ENCODE assay signal across 9 mouse cellular contexts in the genomic region with DNA sequence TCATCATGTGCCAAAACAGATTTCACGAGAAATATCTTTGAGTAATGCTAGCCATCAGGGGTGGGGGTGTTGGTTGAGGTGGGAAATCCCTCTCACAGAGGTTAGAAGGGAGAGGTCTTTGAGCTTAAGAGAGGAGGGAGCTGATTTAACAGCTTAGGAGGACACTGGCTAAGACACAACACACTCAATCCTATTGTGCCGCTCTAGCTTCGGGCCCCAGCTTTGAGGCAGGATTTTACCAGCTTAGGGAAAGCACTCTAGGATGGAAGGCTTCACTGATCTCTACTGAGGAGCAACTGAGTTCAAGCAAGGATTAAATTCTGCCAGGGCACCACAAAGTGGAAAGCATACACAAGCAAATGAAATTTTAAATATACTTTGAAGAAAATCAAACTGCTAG. TPM values are rescaled to one million over a fixed set of nuclear protein-coding genes. Genes with fewer than 3 reads are reported as not detected.
DNase-seq lines count a peak whose midpoint lies in the region; ATAC-seq lines count a peak whose summit lies in the region.
"Had no signal": no experiment of that assay in that cellular context is flagged by ENCODE, and none has a peak within 500 bp of the region (broad histone marks: within the 10 kb centered on the region; RNA-seq: fewer than 3 reads in every experiment).

No protein-coding gene starts in this region.

- H3K9me3 ChIP-seq in kidney, embryonic 14.5 days (ENCODE audit: control insufficient read depth, low read length), result no peaks in the 10 kb centered on the region
- no peaks in the 10 kb centered on the region for H3K9me3 ChIP-seq in embryonic facial prominence, embryonic 14.5 days (ENCODE audit: control insufficient read depth, low read length)
- H3K9me3 ChIP-seq in limb, embryonic 10.5 days (replicated peaks), result no peaks in the 10 kb centered on the region
- H3K9me3 ChIP-seq in neural tube, embryonic 13.5 days, result no peaks in the 10 kb centered on the region

- peak overlapping the region; percentile 1; the same call in 1 of the 2 replicates for H3K4me3 ChIP-seq in kidney, embryonic 14.5 days (ENCODE audit: low read length)
- peak overlapping the region; percentile 0; the same call in 1 of the 2 replicates for H3K4me3 ChIP-seq in embryonic facial prominence, embryonic 14.5 days (ENCODE audit: low read depth, low read length)
- H3K4me3 ChIP-seq in limb, embryonic 10.5 days, result peak overlapping the region; percentile 72; the same call in 1 of the 2 replicates
- peak overlapping the region; percentile 9; the same call in 1 of the 2 replicates for H3K4me3 ChIP-seq in neural tube, embryonic 13.5 days

- peak overlapping the region; percentile 7 for H3K9ac ChIP-seq in kidney, embryonic 14.5 days (ENCODE audit: low read depth, low read length)
- H3K9ac ChIP-seq in embryonic facial prominence, embryonic 14.5 days (ENCODE audit: low read depth, low read length), result peak overlapping the region; percentile 15; the same call in 1 of the 2 replicates
- H3K9ac ChIP-seq in neural tube, embryonic 13.5 days, result peak overlapping the region; percentile 57

- H3K27ac ChIP-seq in kidney, embryonic 14.5 days (ENCODE audit: low read depth, low read length), result no peak overlapping the region
- no peak overlapping the region for H3K27ac ChIP-seq in embryonic facial prominence, embryonic 14.5 days (replicated peaks; ENCODE audit: low read depth, low read length)
- H3K27ac ChIP-seq in limb, embryonic 10.5 days, result no peak overlapping the region
- H3K27ac ChIP-seq in neural tube, embryonic 13.5 days (replicated peaks), result no peak overlapping the region

- H3K4me2 ChIP-seq in kidney, embryonic 14.5 days (replicated peaks; ENCODE audit: low read depth, low read length), result peak overlapping the region; percentile 85; the same call in 1 of the 2 replicates
- H3K4me2 ChIP-seq in embryonic facial prominence, embryonic 14.5 days (ENCODE audit: low read depth, low read length), result peak overlapping the region; percentile 92
- H3K4me2 ChIP-seq in neural tube, embryonic 13.5 days, result peak overlapping the region; percentile 99

- peaks cover 45% of the 10 kb centered on the region for H3K36me3 ChIP-seq in kidney, embryonic 14.5 days (ENCODE audit: control insufficient read depth, insufficient read depth, low read length)
- H3K36me3 ChIP-seq in embryonic facial prominence, embryonic 14.5 days (ENCODE audit: control insufficient read depth, insufficient read depth, low read length), result peaks cover 50% of the 10 kb centered on the region
- peaks cover 60% of the 10 kb centered on the region for H3K36me3 ChIP-seq in limb, embryonic 10.5 days
- H3K36me3 ChIP-seq in neural tube, embryonic 13.5 days, result peaks cover 40% of the 10 kb centered on the region

- DNase-seq in kidney, postnatal 14 days, result no peak
- DNase-seq in embryonic facial prominence, embryonic 14.5 days (ENCODE audit: low spot score), result no peak
- DNase-seq in limb, embryonic 10.5 days (ENCODE audit: low spot score), result no peak
- DNase-seq in adrenal gland, postnatal 4 days (ENCODE audit: low spot score in 2 of 2), result no peak
- DNase-seq in kidney, adult 9 months, result no peak
- no peak for DNase-seq in natural killer cell, adult 2 months (ENCODE audit: low spot score in 2 of 2)
- DNase-seq: kidney, postnatal 10 days had no signal

- no peak for ATAC-seq in kidney, embryonic 14.5 days (ENCODE audit: low FRiP score, low TSS enrichment)
- no peak for ATAC-seq in embryonic facial prominence, embryonic 14.5 days (ENCODE audit: low read depth)
- no peak for ATAC-seq in neural tube, embryonic 13.5 days (ENCODE audit: low read depth)

- H3K4me1 ChIP-seq in kidney, embryonic 14.5 days (ENCODE audit: control insufficient read depth, insufficient read depth, low read length), result peaks cover 20% of the 10 kb centered on the region
- peaks cover 18% of the 10 kb centered on the region for H3K4me1 ChIP-seq in embryonic facial prominence, embryonic 14.5 days (ENCODE audit: control insufficient read depth, insufficient read depth, low read length)
- H3K4me1 ChIP-seq in limb, embryonic 10.5 days, result peaks cover 29% of the 10 kb centered on the region
- peaks cover 52% of the 10 kb centered on the region for H3K4me1 ChIP-seq in neural tube, embryonic 13.5 days (replicated peaks)

- H3K27me3 ChIP-seq in kidney, embryonic 14.5 days (ENCODE audit: control insufficient read depth, insufficient read depth, low read length), result no peaks in the 10 kb centered on the region
- no peaks in the 10 kb centered on the region for H3K27me3 ChIP-seq in embryonic facial prominence, embryonic 14.5 days (replicated peaks; ENCODE audit: control insufficient read depth, insufficient read depth, low read length)
- H3K27me3 ChIP-seq in limb, embryonic 10.5 days (ENCODE audit: low read depth, poor library complexity, severe bottlenecking), result no peaks in the 10 kb centered on the region
- H3K27me3 ChIP-seq in neural tube, embryonic 13.5 days, result no peaks in the 10 kb centered on the region

- 83% methylated on average over 3 of the region's 3 CpGs for WGBS in kidney, embryonic 14.5 days
- WGBS in embryonic facial prominence, embryonic 14.5 days, result 72% methylated on average over 3 of the region's 3 CpGs
- 87% methylated on average over 3 of the region's 3 CpGs for WGBS in limb, embryonic 10.5 days
- WGBS in neural tube, embryonic 13.5 days, result 89% methylated on average over 3 of the region's 3 CpGs

RNA-seq across cellular contexts. Expression of a gene that starts 2.1 kb away (rescaled TPM):
- polyA plus RNA-seq in kidney, embryonic 14.5 days (2014; fragmentation: Nextera tagmentation; extraction: Ambion mirVana), result 40.0 and 61.0 TPM in 2 replicates
- polyA plus RNA-seq in embryonic facial prominence, embryonic 14.5 days (2014; fragmentation: Nextera tagmentation; extraction: Ambion mirVana), result 38.4 and 40.8 TPM in 2 replicates
- polyA plus RNA-seq in limb, embryonic 10.5 days (2016; fragmentation: Nextera tagmentation; extraction: Ambion mirVana), result 80.2 and 85.2 TPM in 2 replicates
- 47.6 and 59.0 TPM in 2 replicates for polyA plus RNA-seq in neural tube, embryonic 13.5 days (2015; fragmentation: Nextera tagmentation; extraction: Ambion mirVana)
- total RNA-seq in adrenal gland, postnatal 4 days (2021), result 10 to 100 TPM; 32.1 to 34.3 TPM

RNA-seq across cellular contexts. Expression of a gene that starts 2.8 kb away (rescaled TPM):
- polyA plus RNA-seq in kidney, embryonic 14.5 days (2014; fragmentation: Nextera tagmentation; extraction: Ambion mirVana), result 9.3 and 10.5 TPM in 2 replicates
- polyA plus RNA-seq in embryonic facial prominence, embryonic 14.5 days (2014; fragmentation: Nextera tagmentation; extraction: Ambion mirVana), result 7.8 and 9.2 TPM in 2 replicates
- 4.7 and 5.2 TPM in 2 replicates for polyA plus RNA-seq in limb, embryonic 10.5 days (2016; fragmentation: Nextera tagmentation; extraction: Ambion mirVana)
- 5.3 and 6.0 TPM in 2 replicates for polyA plus RNA-seq in neural tube, embryonic 13.5 days (2015; fragmentation: Nextera tagmentation; extraction: Ambion mirVana)
- 10 to 100 TPM; 73.5 to 83.1 TPM for total RNA-seq in adrenal gland, postnatal 4 days (2021)

RNA-seq across cellular contexts. Expression of a gene that starts 12.6 kb away (rescaled TPM):
- not detected in 2 replicates for polyA plus RNA-seq in kidney, embryonic 14.5 days (2014; fragmentation: Nextera tagmentation; extraction: Ambion mirVana)
- not detected in 2 replicates for polyA plus RNA-seq in embryonic facial prominence, embryonic 14.5 days (2014; fragmentation: Nextera tagmentation; extraction: Ambion mirVana)
- not detected in 2 replicates for polyA plus RNA-seq in limb, embryonic 10.5 days (2016; fragmentation: Nextera tagmentation; extraction: Ambion mirVana)
- not detected in 2 replicates for polyA plus RNA-seq in neural tube, embryonic 13.5 days (2015; fragmentation: Nextera tagmentation; extraction: Ambion mirVana)
- total RNA-seq in adrenal gland, postnatal 4 days (2021), result not detected

RNA-seq across cellular contexts. Expression of a gene that starts 14.6 kb away (rescaled TPM):
- polyA plus RNA-seq in kidney, embryonic 14.5 days (2014; fragmentation: Nextera tagmentation; extraction: Ambion mirVana), result 4.0 and 5.1 TPM in 2 replicates
- polyA plus RNA-seq in embryonic facial prominence, embryonic 14.5 days (2014; fragmentation: Nextera tagmentation; extraction: Ambion mirVana), result 5.2 and 5.5 TPM in 2 replicates
- 5.9 and 6.1 TPM in 2 replicates for polyA plus RNA-seq in limb, embryonic 10.5 days (2016; fragmentation: Nextera tagmentation; extraction: Ambion mirVana)
- polyA plus RNA-seq in neural tube, embryonic 13.5 days (2015; fragmentation: Nextera tagmentation; extraction: Ambion mirVana), result 8.2 and 8.6 TPM in 2 replicates
- 1 to 10 TPM; 2.0 to 2.4 TPM for total RNA-seq in adrenal gland, postnatal 4 days (2021)

RNA-seq across cellular contexts. Expression of a gene that starts 18.6 kb away (rescaled TPM):
- 188 and 230 TPM in 2 replicates for polyA plus RNA-seq in kidney, embryonic 14.5 days (2014; fragmentation: Nextera tagmentation; extraction: Ambion mirVana)
- polyA plus RNA-seq in embryonic facial prominence, embryonic 14.5 days (2014; fragmentation: Nextera tagmentation; extraction: Ambion mirVana), result 151 and 157 TPM in 2 replicates
- 206 and 216 TPM in 2 replicates for polyA plus RNA-seq in limb, embryonic 10.5 days (2016; fragmentation: Nextera tagmentation; extraction: Ambion mirVana)
- polyA plus RNA-seq in neural tube, embryonic 13.5 days (2015; fragmentation: Nextera tagmentation; extraction: Ambion mirVana), result 167 and 168 TPM in 2 replicates
- total RNA-seq in adrenal gland, postnatal 4 days (2021), result 100 to 1,000 TPM; 103 TPM

Comparison
In these comparisons a context has a peak if more than half of its experiments do, and no peak if none do; other contexts are left out.
1. H3K4me3 ChIP-seq: peak in every context shown above with its lines; median percentile 72 in limb, embryonic 10.5 days; 9 in neural tube, embryonic 13.5 days; 1 in kidney, embryonic 14.5 days; 0 in embryonic facial prominence, embryonic 14.5 days.
2. H3K9ac ChIP-seq: peak in every context shown above with its lines; median percentile 57 in neural tube, embryonic 13.5 days; 15 in embryonic facial prominence, embryonic 14.5 days; 7 in kidney, embryonic 14.5 days.